Mouse (Mus musculus): ENCODE results near the gene Cdh11. TPM values are rescaled to one million over a fixed set of nuclear protein-coding genes. Genes with fewer than 3 reads are reported as not detected.

Gene Cdh11
- polyA plus RNA-seq (2016; fragmentation: Nextera tagmentation; extraction: Ambion mirVana), result 67.4 and 68.2 TPM in 2 replicates

GRCm38 (mm10) chr8:102785592-102786416 is at the start of gene Cdh11:
TSS of gene Cdh11 (minus strand) at chr8:102785642.
- H3K9me3 ChIP-seq, result no peaks in the 10 kb centered on the region
- H3K27ac ChIP-seq, result peak within 1 kb of the TSS; percentile 93
- peak; percentile 62 for DNase-seq (ENCODE audit: low spot score)
- peaks cover 41% of the 10 kb centered on the region for H3K27me3 ChIP-seq (ENCODE audit: insufficient read depth, poor library complexity, severe bottlenecking)
- no peaks in the 10 kb centered on the region for H3K36me3 ChIP-seq
- 1% methylated on average over 23 of the region's 23 CpGs for WGBS
- peaks cover 43% of the 10 kb centered on the region for H3K4me1 ChIP-seq (replicated peaks)
- peak within 1 kb of the TSS; percentile 85 for H3K4me3 ChIP-seq

- Histone ChIP-seq H3K36me3 (no peaks in the 10 kb centered on the region), H3K4me3 (no peak overlapping the region), H3K4me1 (replicated peaks) (peaks cover 5% of the 10 kb centered on the region), H3K27ac (no peak overlapping the region), H3K27me3 (ENCODE audit: insufficient read depth, poor library complexity, severe bottlenecking) (no peaks in the 10 kb centered on the region), H3K9me3 (no peaks in the 10 kb centered on the region)
- no peak for DNase-seq (ENCODE audit: low spot score)
- WGBS, result 61% methylated on average over 5 of the region's 5 CpGs
These were observed 28.5 kb upstream of the Cdh11 start for GRCm38 (mm10) chr8:102813959-102814358.

GRCm38 (mm10) chr8:102790303-102790702 is 4.9 kb upstream of the Cdh11 start:
- Histone ChIP-seq H3K36me3 (no peaks in the 10 kb centered on the region), H3K4me1 (replicated peaks) (peaks cover 20% of the 10 kb centered on the region), H3K4me3 (no peak overlapping the region), H3K27me3 (ENCODE audit: insufficient read depth, poor library complexity, severe bottlenecking) (peaks cover 32% of the 10 kb centered on the region), H3K9me3 (no peaks in the 10 kb centered on the region), H3K27ac (no peak overlapping the region)
- no peak for DNase-seq (ENCODE audit: low spot score)
- WGBS, result 28% methylated on average over 4 of the region's 4 CpGs

- H3K4me3 ChIP-seq, result peak overlapping the region; percentile 85
- peaks cover 41% of the 10 kb centered on the region for H3K27me3 ChIP-seq (ENCODE audit: insufficient read depth, poor library complexity, severe bottlenecking)
- no peaks in the 10 kb centered on the region for H3K9me3 ChIP-seq
- no peaks in the 10 kb centered on the region for H3K36me3 ChIP-seq
- peak overlapping the region; percentile 93 for H3K27ac ChIP-seq
- peak; percentile 62 for DNase-seq (ENCODE audit: low spot score)
- H3K4me1 ChIP-seq (replicated peaks), result peaks cover 41% of the 10 kb centered on the region
- 3% methylated on average over 31 of the region's 31 CpGs for WGBS
These were observed 1.3 kb upstream of the Cdh11 start for GRCm38 (mm10) chr8:102786467-102787360.

- Histone ChIP-seq H3K27me3 (ENCODE audit: insufficient read depth, poor library complexity, severe bottlenecking) (peaks cover 41% of the 10 kb centered on the region), H3K9me3 (no peaks in the 10 kb centered on the region), H3K36me3 (no peaks in the 10 kb centered on the region), H3K4me1 (replicated peaks) (peaks cover 47% of the 10 kb centered on the region), H3K4me3 (peak overlapping the region; percentile 85), H3K27ac (peak overlapping the region; percentile 93)
- under 1% methylated on average over 52 of the region's 55 CpGs for WGBS
- peak; percentile 84 for DNase-seq (ENCODE audit: low spot score)
These were observed 497 bp downstream of the Cdh11 start for GRCm38 (mm10) chr8:102784835-102785455.

- Histone ChIP-seq H3K27me3 (ENCODE audit: insufficient read depth, poor library complexity, severe bottlenecking) (peaks cover 37% of the 10 kb centered on the region), H3K4me3 (peak overlapping the region; percentile 85), H3K4me1 (replicated peaks) (peaks cover 47% of the 10 kb centered on the region), H3K27ac (peak overlapping the region; percentile 93), H3K36me3 (no peaks in the 10 kb centered on the region), H3K9me3 (no peaks in the 10 kb centered on the region)
- under 1% methylated on average over 42 of the region's 42 CpGs for WGBS
- peak; percentile 75 for DNase-seq (ENCODE audit: low spot score)
These were observed 1.4 kb downstream of the Cdh11 start for GRCm38 (mm10) chr8:102783821-102784591.

GRCm38 (mm10) chr8:102782707-102783489 is 2.5 kb downstream of the Cdh11 start:
- Histone ChIP-seq H3K36me3 (peaks cover 4% of the 10 kb centered on the region), H3K4me3 (peak overlapping the region; percentile 85), H3K4me1 (replicated peaks) (peaks cover 47% of the 10 kb centered on the region), H3K27ac (peak overlapping the region; percentile 93), H3K27me3 (ENCODE audit: insufficient read depth, poor library complexity, severe bottlenecking) (peaks cover 26% of the 10 kb centered on the region), H3K9me3 (no peaks in the 10 kb centered on the region)
- peak; percentile 20 for DNase-seq (ENCODE audit: low spot score)
- WGBS, result 1% methylated on average over 11 of the region's 11 CpGs

GRCm38 (mm10) chr8:102780899-102781298 is 4.5 kb downstream of the Cdh11 start:
- DNase-seq (ENCODE audit: low spot score), result peak; percentile 88
- peaks cover 23% of the 10 kb centered on the region for H3K36me3 ChIP-seq
- WGBS, result 1% methylated on average over 12 of the region's 12 CpGs
- H3K27me3 ChIP-seq (ENCODE audit: insufficient read depth, poor library complexity, severe bottlenecking), result peaks cover 9% of the 10 kb centered on the region; the same call in 1 of the 2 replicates
- H3K27ac ChIP-seq, result peak overlapping the region; percentile 77; the same call in 1 of the 2 replicates
- H3K9me3 ChIP-seq, result no peaks in the 10 kb centered on the region
- H3K4me1 ChIP-seq (replicated peaks), result peaks cover 33% of the 10 kb centered on the region
- peak overlapping the region; percentile 50 for H3K4me3 ChIP-seq

- WGBS, result 90% methylated on average over 1 of the region's 1 CpGs
- H3K4me1 ChIP-seq (replicated peaks), result no peaks in the 10 kb centered on the region
- H3K27ac ChIP-seq, result no peak overlapping the region
- DNase-seq (ENCODE audit: low spot score), result no peak
- H3K9me3 ChIP-seq, result no peaks in the 10 kb centered on the region
- H3K27me3 ChIP-seq (ENCODE audit: insufficient read depth, poor library complexity, severe bottlenecking), result no peaks in the 10 kb centered on the region
- H3K36me3 ChIP-seq, result peaks cover 37% of the 10 kb centered on the region
- no peak overlapping the region for H3K4me3 ChIP-seq
These were observed 10.8 kb downstream of the Cdh11 start for GRCm38 (mm10) chr8:102774594-102774993.

GRCm38 (mm10) chr8:102771456-102771855 is 14.0 kb downstream of the Cdh11 start:
- H3K4me3 ChIP-seq, result no peak overlapping the region
- H3K27ac ChIP-seq, result no peak overlapping the region
- no peaks in the 10 kb centered on the region for H3K9me3 ChIP-seq
- no peak for DNase-seq (ENCODE audit: low spot score)
- H3K4me1 ChIP-seq (replicated peaks), result peaks cover 16% of the 10 kb centered on the region; the same call in 1 of the 2 replicates
- peaks cover 20% of the 10 kb centered on the region for H3K36me3 ChIP-seq
- no peaks in the 10 kb centered on the region for H3K27me3 ChIP-seq (ENCODE audit: insufficient read depth, poor library complexity, severe bottlenecking)
- WGBS, result 94% methylated on average over 2 of the region's 2 CpGs

- H3K36me3 ChIP-seq, result 0 out of 2 replicates have a peak, but pooled peaks cover 3% of the 10 kb centered on the region
- no peaks in the 10 kb centered on the region for H3K4me1 ChIP-seq (replicated peaks)
- H3K4me3 ChIP-seq, result no peak overlapping the region
- no peak overlapping the region for H3K27ac ChIP-seq
- no peak for DNase-seq (ENCODE audit: low spot score)
- no peaks in the 10 kb centered on the region for H3K27me3 ChIP-seq (ENCODE audit: insufficient read depth, poor library complexity, severe bottlenecking)
- H3K9me3 ChIP-seq, result no peaks in the 10 kb centered on the region
- WGBS, result 94% methylated on average over 5 of the region's 5 CpGs
These were observed 31.6 kb downstream of the Cdh11 start for GRCm38 (mm10) chr8:102753839-102754238.
